Mouse (Mus musculus) embryonic facial prominence, embryonic 12.5 days (tissue): ENCODE results near the gene Vmn1r59. TPM values are rescaled to one million over a fixed set of nuclear protein-coding genes. Genes with fewer than 3 reads are reported as not detected.
"Not testable (repeated sequence)": the region's sequence is repeated elsewhere in the genome, so short reads cannot be mapped to it uniquely, and the experiment has no call there.

Source experiments
- ATAC-seq: fragments of 200-750 bp; cut with Nextera tagmentation; 2 replicates; pipeline ENCODE4 v1.8.0; 2017; ENCODE audit not compliant: insufficient number of reproducible peaks, insufficient read depth, low FRiP score, low TSS enrichment
- H3K27ac ChIP-seq: fragments of 300-500 bp; sonication (generic); 2 replicates; pipeline ENCODE4 v1.5.1; 2016; ENCODE audit warnings: mild to moderate bottlenecking
- H3K27me3 ChIP-seq: fragments of 300-500 bp; sonication (generic); 2 replicates; pipeline ENCODE4 v1.6.1; 2016; ENCODE audit warnings: mild to moderate bottlenecking, moderate library complexity
- H3K36me3 ChIP-seq: fragments of 300-500 bp; sonication (generic); 2 replicates; pipeline ENCODE4 v1.6.1; 2016; ENCODE audit warnings: mild to moderate bottlenecking
- H3K4me1 ChIP-seq: fragments of 300-500 bp; sonication (generic); 2 replicates; pipeline ENCODE4 v1.6.1; 2016
- H3K4me2 ChIP-seq: fragments of 300-500 bp; sonication (generic); replicated peaks from 2 replicates; pipeline ENCODE4 v1.6.1; 2016; ENCODE audit warnings: mild to moderate bottlenecking, moderate library complexity
- H3K4me3 ChIP-seq: fragments of 300-500 bp; sonication (generic); 2 replicates; pipeline ENCODE4 v1.5.1; 2016; ENCODE audit warnings: mild to moderate bottlenecking
- H3K9ac ChIP-seq: fragments of 300-500 bp; sonication (generic); 2 replicates; pipeline ENCODE4 v1.6.1; 2016; ENCODE audit warnings: mild to moderate bottlenecking, moderate library complexity
- H3K9me3 ChIP-seq: fragments of 300-500 bp; sonication (generic); 2 replicates; pipeline ENCODE4 v1.6.1; 2016; ENCODE audit warnings: mild to moderate bottlenecking, moderate library complexity
- WGBS: fragments of 180-500 bp; shearing (Covaris S2); methylation state at CpG from one replicate; pipeline ENCODE4 v1.1.7; 2016; 5-methylcytosine and 5-hydroxymethylcytosine counted together
- polyA plus RNA-seq: library from polyadenylated mRNA; unstranded; fragments of >200 nt; fragmentation: Nextera tagmentation; extraction: Ambion mirVana; gene quantifications from 2 replicates; pipeline ENCODE4 v1.2.1, GENCODE M21; 2016

The Vmn1r59 gene
- not detected in 2 replicates for polyA plus RNA-seq

DNA sequence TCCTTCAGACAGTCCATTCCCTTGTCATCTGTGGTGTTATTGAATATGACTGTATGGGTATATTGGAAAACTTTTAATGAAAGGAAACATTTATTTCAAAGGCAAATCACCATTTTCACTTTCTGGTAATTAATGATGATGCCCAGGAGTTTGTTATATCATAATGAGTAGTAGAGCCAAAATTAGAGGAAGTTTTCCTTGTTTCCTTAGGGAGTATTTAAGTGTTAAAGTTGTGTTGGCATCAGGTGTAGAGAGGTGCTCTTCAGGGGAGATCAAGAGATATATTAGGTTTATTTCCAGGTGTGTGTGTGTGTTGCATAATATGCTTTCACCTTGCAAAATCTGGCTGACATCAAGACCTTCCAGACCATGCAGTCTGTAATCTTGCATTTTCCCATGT is at the start of gene Vmn1r59:
Vmn1r59 (minus strand) TSS at position 101 of the 400 bp plus-strand sequence.
- H3K4me2 ChIP-seq: no peak within 1 kb of the TSS
- peaks cover 26% of the 10 kb centered on the region; the same call in 1 of the 2 replicates for H3K9me3 ChIP-seq
- H3K27ac ChIP-seq: no peak within 1 kb of the TSS
- no peak for ATAC-seq
- no peaks in the 10 kb centered on the region for H3K36me3 ChIP-seq
- no peak within 1 kb of the TSS for H3K9ac ChIP-seq
- no peak within 1 kb of the TSS for H3K4me3 ChIP-seq
- H3K4me1 ChIP-seq: no peaks in the 10 kb centered on the region
- no peaks in the 10 kb centered on the region for H3K27me3 ChIP-seq

DNA sequence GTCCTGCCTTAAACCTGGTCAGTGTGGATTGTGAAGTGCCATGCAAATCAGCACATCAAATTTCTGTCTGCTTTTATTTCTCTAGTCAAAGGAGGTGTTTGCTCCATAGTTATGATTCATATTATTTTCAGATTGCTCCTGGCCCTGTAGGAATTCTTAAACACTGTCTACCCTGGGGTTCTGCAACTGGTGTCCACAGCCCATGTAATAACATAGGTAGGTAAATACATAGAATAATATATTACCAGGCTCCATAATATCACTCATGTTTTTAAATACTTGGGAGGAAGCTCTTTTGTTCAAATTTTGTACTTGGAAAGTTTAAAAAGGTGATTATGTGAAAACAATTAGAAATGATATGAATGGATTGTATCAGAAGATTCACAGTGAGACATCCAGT is 37.3 kb upstream of the Vmn1r59 start, which contains the start of gene Vmn2r28:
Vmn2r28 (minus strand) TSS at position 101 of the 400 bp plus-strand sequence.
- not testable (repeated sequence) for H3K4me1 ChIP-seq, H3K4me2 ChIP-seq, H3K9me3 ChIP-seq, H3K9ac ChIP-seq, H3K4me3 ChIP-seq, ATAC-seq, H3K27ac ChIP-seq, H3K36me3 ChIP-seq, H3K27me3 ChIP-seq

DNA sequence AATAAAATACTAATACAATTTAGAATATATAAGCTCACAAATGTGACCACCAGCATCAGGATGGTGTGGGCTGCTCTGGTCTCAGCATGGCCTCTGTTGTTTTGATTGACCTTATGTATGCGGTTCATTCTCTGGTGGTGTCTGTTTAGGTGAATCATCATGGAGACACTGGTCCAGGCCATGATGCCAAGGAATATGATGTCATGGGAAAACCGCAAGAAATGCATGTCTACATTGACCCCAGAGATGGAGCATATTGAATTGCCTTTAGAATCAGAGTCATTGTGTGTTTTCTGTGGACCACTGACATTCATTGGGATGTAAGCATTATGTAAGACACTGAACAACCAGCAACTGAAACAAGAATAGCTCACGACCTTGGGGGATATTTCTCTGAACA is 2.6 kb downstream of the Vmn1r59 start:
- WGBS: 64% methylated on average over 3 of the region's 3 CpGs
- not testable (repeated sequence) for H3K36me3 ChIP-seq, H3K27me3 ChIP-seq, H3K4me1 ChIP-seq, H3K4me2 ChIP-seq, ATAC-seq, H3K27ac ChIP-seq, H3K4me3 ChIP-seq, H3K9ac ChIP-seq
- peaks cover 19% of the 10 kb centered on the region; the same call in 1 of the 2 replicates for H3K9me3 ChIP-seq

DNA sequence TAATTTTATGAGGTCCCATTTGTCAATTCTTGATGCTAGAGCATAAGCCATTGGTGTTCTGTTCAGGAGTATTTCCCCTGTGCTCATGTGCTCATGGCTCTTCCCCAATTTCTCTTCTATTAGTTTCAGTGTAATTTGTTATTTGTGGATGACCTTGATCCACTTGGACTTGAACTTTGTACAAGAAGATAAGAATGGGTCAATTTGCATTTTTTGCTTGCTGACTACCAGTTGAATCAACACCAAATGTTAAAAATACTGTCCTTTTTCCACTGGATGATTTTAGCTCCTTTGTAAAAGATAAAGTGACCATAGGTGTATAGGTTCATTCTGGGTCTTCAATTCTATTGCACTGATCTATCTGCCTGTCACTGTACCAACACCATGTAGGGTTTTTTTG is 7.9 kb downstream of the Vmn1r59 start:
- H3K4me2 ChIP-seq: no peak overlapping the region
- H3K27me3 ChIP-seq: no peaks in the 10 kb centered on the region
- no peak overlapping the region for H3K27ac ChIP-seq
- H3K9ac ChIP-seq: no peak overlapping the region
- H3K36me3 ChIP-seq: no peaks in the 10 kb centered on the region
- no peaks in the 10 kb centered on the region for H3K4me1 ChIP-seq
- ATAC-seq: no peak
- no peak overlapping the region for H3K4me3 ChIP-seq
- 0 out of 2 replicates have a peak, but pooled peaks cover 3% of the 10 kb centered on the region for H3K9me3 ChIP-seq

DNA sequence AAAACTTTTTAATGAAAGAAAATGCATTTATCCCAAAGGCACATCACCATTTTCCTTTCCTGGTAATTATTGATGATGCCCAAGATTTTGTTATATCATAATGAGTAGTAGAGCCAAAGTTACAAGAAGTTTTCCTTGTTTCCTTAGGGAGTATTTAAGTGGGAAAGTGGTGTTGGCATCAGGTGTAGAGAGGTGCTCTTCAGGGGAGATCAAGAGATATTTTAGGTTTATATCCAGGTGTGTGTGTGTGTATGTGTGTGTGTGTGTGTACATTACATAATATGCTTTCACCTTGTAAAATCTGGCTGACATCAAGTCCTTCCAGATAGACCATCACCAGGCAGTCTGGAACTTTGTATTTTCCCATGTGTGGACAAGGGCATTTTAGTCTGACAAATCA is 43.3 kb downstream of the Vmn1r59 start, which contains the start of gene Vmn1r58:
Vmn1r58 (minus strand) TSS at position 101 of the 400 bp plus-strand sequence.
- not testable (repeated sequence) for H3K4me2 ChIP-seq, ATAC-seq, H3K4me3 ChIP-seq, H3K36me3 ChIP-seq, H3K27me3 ChIP-seq, H3K9me3 ChIP-seq, H3K4me1 ChIP-seq, H3K27ac ChIP-seq, H3K9ac ChIP-seq

DNA sequence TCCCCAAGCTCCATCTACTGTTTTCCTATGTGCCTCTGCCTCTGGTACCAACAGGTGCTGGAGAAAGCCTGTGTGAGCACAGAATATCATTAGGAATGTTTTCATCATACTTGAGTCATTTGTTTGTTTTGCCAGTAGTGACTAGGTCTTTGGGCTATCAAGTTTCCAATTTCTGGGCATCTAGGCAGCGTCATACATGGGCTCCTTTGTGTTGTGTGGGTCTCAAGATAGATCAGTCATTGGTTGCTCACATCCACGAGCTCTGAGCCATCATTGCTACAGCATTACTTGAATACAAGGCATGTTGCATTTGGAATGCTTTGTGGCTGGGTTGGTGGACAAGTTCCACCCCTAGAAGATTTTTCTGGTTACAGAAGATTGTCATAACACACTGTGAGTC is 50.4 kb downstream of the Vmn1r59 start:
- H3K4me1 ChIP-seq: no peaks in the 10 kb centered on the region
- no peak for ATAC-seq
- peaks cover 13% of the 10 kb centered on the region for H3K9me3 ChIP-seq
- H3K27me3 ChIP-seq: no peaks in the 10 kb centered on the region
- H3K27ac ChIP-seq: no peak overlapping the region
- no peaks in the 10 kb centered on the region for H3K36me3 ChIP-seq
- no peak overlapping the region for H3K9ac ChIP-seq
- WGBS: 56% methylated on average over 2 of the region's 2 CpGs
- no peak overlapping the region for H3K4me3 ChIP-seq
- no peak overlapping the region for H3K4me2 ChIP-seq

Other genes with a start within 250 kb of the Vmn1r59 start
- not detected in 2 replicates for gene Vmn1r57, start 238.3 kb downstream of the Vmn1r59 start, polyA plus RNA-seq
- gene Gm5065, start 106.2 kb downstream of the Vmn1r59 start, polyA plus RNA-seq: not detected in 2 replicates
- not detected in 2 replicates for gene Nlrp2, start 105.7 kb downstream of the Vmn1r59 start, polyA plus RNA-seq
- not detected in 2 replicates for gene Vmn1r58, start 43.4 kb downstream of the Vmn1r59 start, polyA plus RNA-seq
- gene Vmn2r28, start 37.2 kb upstream of the Vmn1r59 start, polyA plus RNA-seq: not detected in 2 replicates
- gene Vmn1r60, start 90.5 kb upstream of the Vmn1r59 start, polyA plus RNA-seq: not detected in 2 replicates
- gene Vmn1r61, start 156.5 kb upstream of the Vmn1r59 start, polyA plus RNA-seq: not detected in 2 replicates
- not detected in 2 replicates for gene Vmn1r62, start 216.9 kb upstream of the Vmn1r59 start, polyA plus RNA-seq